Mouse (Mus musculus) layer of hippocampus, adult 8-10 months (tissue): ENCODE measurements around the gene Casq1. TPM values are rescaled to one million over a fixed set of nuclear protein-coding genes. Genes with fewer than 3 reads are reported as not detected.

Experiments used
- DNase-seq, 2 experiments: peaks; one replicate each; pipeline ENCODE4 v3.0.0; 2022; ENCODE audit warnings: low spot score in 2 of 2
- total RNA-seq, 4 experiments: library from RNA; stranded (reverse); gene quantifications; 2 replicates each; pipeline ENCODE4 v1.2.4; 2022

Gene Casq1
- total RNA-seq, 4 experiments from 2014 or later = 0.67 to 0.91 (median 0.78) TPM; not detected in 1

GRCm38 (mm10) chr1:172183056-172183455 is 36.6 kb downstream of the Casq1 start:
- DNase-seq = no peak

- no peak for DNase-seq
Observed at GRCm38 (mm10) chr1:172181777-172182176, 37.9 kb downstream of the Casq1 start.

- no peak for DNase-seq
Observed at GRCm38 (mm10) chr1:172180881-172181280, 38.8 kb downstream of the Casq1 start.

- DNase-seq = no peak
Observed at GRCm38 (mm10) chr1:172179102-172179501, 40.6 kb downstream of the Casq1 start.

GRCm38 (mm10) chr1:172177791-172178190 is 41.9 kb downstream of the Casq1 start:
- DNase-seq = no peak

GRCm38 (mm10) chr1:172173181-172173580 is 46.5 kb downstream of the Casq1 start:
- DNase-seq = no peak

GRCm38 (mm10) chr1:172172381-172172780 is 47.3 kb downstream of the Casq1 start:
- DNase-seq = no peak

GRCm38 (mm10) chr1:172169809-172170208 is 49.9 kb downstream of the Casq1 start:
- no peak for DNase-seq

GRCm38 (mm10) chr1:172167911-172168310 is 51.8 kb downstream of the Casq1 start:
- no peak for DNase-seq

GRCm38 (mm10) chr1:172162959-172163358 is 56.7 kb downstream of the Casq1 start:
- no peak for DNase-seq

- DNase-seq = no peak
Observed at GRCm38 (mm10) chr1:172162009-172162408, 57.7 kb downstream of the Casq1 start.

GRCm38 (mm10) chr1:172160508-172160907 is 59.2 kb downstream of the Casq1 start:
- DNase-seq = no peak

GRCm38 (mm10) chr1:172159970-172160369 is 59.7 kb downstream of the Casq1 start:
- no peak for DNase-seq

Other genes starting within 250 kb of the Casq1 start
- 10 to 100 TPM; 11.1 to 16.9 (median 14.8) TPM for gene Vangl2, start 191.4 kb downstream of the Casq1 start, total RNA-seq
- gene Nhlh1, start 162.3 kb downstream of the Casq1 start, total RNA-seq = under 1 TPM; 0.58 to 0.98 (median 0.76) TPM
- 100 to 1,000 TPM; 149 to 159 (median 151) TPM for gene Copa, start 137.3 kb downstream of the Casq1 start, total RNA-seq
- 10 to 100 TPM; 63.2 to 72.4 (median 66.6) TPM for gene Ncstn, start 137.1 kb downstream of the Casq1 start, total RNA-seq
- gene Pex19, start 93.1 kb downstream of the Casq1 start, total RNA-seq = 10 to 100 TPM; 86.3 to 97.0 (median 91.7) TPM
- 100 to 1,000 TPM; 111 to 123 (median 119) TPM for gene Dcaf8, start 71.8 kb downstream of the Casq1 start, total RNA-seq
- 100 to 1,000 TPM; 445 to 463 (median 462) TPM for gene Pea15a, start 13.1 kb downstream of the Casq1 start, total RNA-seq
- gene Atp1a4, start 38.5 kb upstream of the Casq1 start, total RNA-seq = not detected
- 100 to 1,000 TPM; 226 to 260 (median 236) TPM for gene Igsf8, start 41.8 kb upstream of the Casq1 start, total RNA-seq
- gene Atp1a2, start 78.2 kb upstream of the Casq1 start, total RNA-seq = 100 to 1,000 TPM; 613 to 678 (median 645) TPM
- gene Kcnj9, start 109.5 kb upstream of the Casq1 start, total RNA-seq = 10 to 100 TPM; 66.5 to 88.7 (median 77.5) TPM
- gene Kcnj10, start 121.3 kb upstream of the Casq1 start, total RNA-seq = 100 to 1,000 TPM in 2 of 4 experiments, 10 to 100 TPM in 2; 92.2 to 116 (median 100.0) TPM
- 1 to 10 TPM; 8.3 to 9.0 (median 8.7) TPM for gene Pigm, start 156.7 kb upstream of the Casq1 start, total RNA-seq